Mouse (Mus musculus) B cell, adult 2 months (primary cell): Measurements from ENCODE around the gene 1700020N01Rik.

Source experiments
- DNase-seq, 2 experiments: peaks; one replicate each; pipeline ENCODE4 v3.0.0; 2022

1700020N01Rik gene

GRCm38 (mm10) chr10:21670168-21670567 lies 77.2 kb downstream of the 1700020N01Rik start:
- no peak for DNase-seq
